Mouse (Mus musculus) myocyte (in vitro differentiated cells): ENCODE data around the gene Dpp4.

Source experiments
- MYOD1 ChIP-seq, 3 experiments: IDR thresholded peaks; one replicate each; pipeline ENCODE4 v1.6.1; 2011; ENCODE audit warnings: control low read depth in 2 of 3, low read depth in 2 of 3, mild to moderate bottlenecking in 2 of 3, moderate library complexity in 1 of 3; ENCODE audit not compliant: insufficient read length in 2 of 3, control insufficient read depth in 1 of 3
- POLR2A ChIP-seq: IDR thresholded peaks from one replicate; pipeline ENCODE4 v1.6.1; 2011; ENCODE audit warnings: low read depth, mild to moderate bottlenecking, control low read depth, moderate library complexity; ENCODE audit not compliant: insufficient read length

DNA sequence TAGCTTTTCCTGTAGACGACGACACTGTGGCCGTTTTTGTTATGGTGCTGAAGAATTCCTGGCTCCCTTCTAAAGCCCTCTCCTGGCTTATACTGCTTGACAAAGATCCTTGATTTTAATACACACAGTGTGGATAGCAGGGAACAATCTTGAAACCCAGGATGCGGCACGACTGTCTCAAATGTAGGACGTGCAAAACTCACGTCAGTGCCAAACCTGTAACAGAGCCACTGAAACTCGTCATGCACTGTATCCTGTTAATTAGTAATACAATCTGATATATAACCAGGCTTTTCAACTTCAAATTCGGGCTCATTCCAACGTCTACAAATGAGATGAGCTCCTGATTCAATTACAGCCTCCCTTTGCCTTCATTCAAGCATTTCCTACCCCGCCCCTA, 38.3 kb downstream of the Dpp4 start:
- no peak for TF ChIP-seq MYOD1 (IDR thresholded peaks at IDR 0.05; ENCODE audit: control insufficient read depth in 1 of 3, insufficient read length in 2 of 3, low read depth in 2 of 3)
- TF ChIP-seq POLR2A, result no peak
